Mouse (Mus musculus): Measurements from ENCODE around the gene 2900026A02Rik.

Gene 2900026A02Rik

DNA sequence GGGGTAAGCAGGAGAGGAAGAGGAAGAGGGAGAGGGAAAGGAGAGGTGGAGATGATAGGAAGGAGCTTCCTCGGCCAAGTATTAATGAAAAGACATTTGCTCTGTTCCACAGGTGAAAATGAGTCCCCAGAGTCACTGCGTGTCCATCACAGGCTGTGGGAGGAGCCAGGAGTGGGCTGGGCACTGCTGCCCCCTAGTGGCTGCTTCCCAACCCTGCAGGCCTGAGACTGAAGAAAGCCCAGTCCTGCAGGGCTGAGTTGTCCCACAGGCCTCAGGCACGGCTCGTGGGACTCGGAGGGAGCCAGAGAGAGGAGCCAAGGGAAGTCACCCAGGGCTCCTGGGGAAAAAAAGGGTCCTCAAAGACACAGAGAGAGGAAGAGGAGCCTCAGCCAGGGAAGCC lies 47.7 kb downstream of the 2900026A02Rik start:
- peak; percentile 43 for DNase-seq

DNA sequence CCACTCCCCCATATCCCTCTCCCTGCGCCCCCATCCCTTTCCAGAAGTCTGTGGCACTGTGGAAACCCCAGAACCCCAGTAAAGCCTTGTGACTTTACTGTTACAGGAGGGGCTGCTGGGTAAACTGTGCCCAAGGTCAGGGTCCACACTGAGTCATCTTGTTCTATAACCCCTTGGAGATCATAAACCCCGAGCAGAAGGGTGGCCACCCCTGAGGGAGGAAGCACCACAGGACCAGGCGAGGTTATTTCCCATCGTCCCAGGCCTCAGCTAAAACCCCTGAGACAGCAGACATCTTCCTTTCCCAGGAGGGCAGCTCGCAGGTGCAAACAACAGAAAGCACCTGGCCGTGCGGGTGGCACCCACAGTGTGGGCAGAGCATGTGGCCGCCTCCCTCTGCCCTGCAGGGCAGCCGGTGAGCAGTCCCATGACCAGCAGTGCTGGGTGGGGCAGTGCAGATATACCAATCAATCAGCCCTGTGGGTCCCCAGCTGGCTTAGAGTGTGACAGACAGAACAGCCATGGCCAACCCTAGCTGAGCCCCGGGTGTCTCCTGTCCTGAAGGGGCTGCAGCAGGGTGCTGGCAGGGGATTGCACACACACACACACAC lies 49.0 kb downstream of the 2900026A02Rik start:
- DNase-seq, result no peak

DNA sequence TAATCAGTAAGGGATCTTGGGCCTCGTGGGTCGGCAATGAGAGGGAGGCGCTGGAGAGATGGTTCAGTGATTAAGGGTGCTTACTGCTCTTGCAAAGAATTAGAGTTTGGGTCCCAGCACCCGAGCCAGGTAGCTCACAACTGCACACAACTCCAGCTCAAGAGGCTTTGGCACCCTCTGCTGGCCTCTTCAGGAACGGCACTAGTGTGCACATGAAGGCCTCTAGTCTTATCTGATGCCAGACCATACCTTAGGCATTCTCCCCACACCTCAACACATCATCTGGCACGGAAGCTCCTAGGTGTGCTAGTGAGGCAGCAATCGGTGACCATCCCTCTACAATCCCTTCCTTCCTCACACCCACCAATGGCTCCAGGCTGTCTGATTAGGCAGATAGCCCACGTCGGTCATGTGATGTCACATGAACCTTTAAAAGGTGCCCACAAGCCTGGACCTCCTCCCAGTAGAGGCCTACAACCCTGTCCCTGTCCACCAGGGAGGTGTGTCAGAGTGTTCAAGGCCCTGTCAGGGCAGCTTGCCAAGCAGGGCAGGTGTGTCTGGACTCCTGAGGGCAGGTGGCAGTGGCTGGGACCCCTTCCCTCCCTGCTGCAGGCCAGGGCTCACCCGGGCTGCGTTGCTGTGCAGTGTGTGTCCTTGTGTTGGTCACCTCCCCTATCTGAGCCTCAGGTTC lies 50.8 kb downstream of the 2900026A02Rik start:
- no peak for DNase-seq

DNA sequence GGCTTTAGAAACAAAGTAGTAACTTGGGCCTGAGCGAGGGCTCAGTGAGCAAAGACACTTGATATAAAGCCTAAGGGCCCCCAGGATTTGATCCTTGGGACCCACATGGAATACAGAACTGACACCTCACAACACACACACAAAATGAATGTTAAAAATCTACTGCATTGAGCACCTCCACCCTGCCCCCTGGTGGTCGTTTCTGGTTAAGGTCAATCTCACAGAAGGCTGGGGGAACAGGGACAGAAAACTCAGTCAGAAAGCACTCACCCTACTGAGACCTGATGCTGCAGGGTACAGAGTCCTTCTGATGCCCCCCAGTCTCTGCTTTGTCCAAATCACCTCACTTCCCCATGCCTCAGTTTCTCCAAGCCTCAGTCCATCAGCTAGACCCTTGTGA lies 53.3 kb downstream of the 2900026A02Rik start:
- peak; percentile 23 for DNase-seq

DNA sequence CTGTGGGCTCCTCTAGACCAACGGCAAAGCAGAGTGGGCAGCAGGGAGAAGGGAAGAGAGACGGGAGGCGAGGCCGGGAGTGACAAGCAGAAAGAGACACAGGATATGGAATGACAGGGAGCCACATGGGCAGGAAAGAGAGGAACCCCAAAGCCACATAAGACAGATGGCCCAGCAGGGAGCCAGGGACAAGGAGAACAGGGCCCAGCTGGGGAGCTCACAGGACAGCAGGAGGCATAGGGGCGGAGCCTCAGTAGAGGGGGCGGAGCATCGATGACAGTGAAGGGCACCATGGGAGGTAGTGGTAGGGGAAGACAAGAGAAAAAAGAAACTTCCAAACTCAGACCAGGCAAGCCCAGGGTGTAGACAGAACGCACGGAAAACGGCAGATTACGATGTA lies 55.6 kb downstream of the 2900026A02Rik start:
- DNase-seq, result no peak

DNA sequence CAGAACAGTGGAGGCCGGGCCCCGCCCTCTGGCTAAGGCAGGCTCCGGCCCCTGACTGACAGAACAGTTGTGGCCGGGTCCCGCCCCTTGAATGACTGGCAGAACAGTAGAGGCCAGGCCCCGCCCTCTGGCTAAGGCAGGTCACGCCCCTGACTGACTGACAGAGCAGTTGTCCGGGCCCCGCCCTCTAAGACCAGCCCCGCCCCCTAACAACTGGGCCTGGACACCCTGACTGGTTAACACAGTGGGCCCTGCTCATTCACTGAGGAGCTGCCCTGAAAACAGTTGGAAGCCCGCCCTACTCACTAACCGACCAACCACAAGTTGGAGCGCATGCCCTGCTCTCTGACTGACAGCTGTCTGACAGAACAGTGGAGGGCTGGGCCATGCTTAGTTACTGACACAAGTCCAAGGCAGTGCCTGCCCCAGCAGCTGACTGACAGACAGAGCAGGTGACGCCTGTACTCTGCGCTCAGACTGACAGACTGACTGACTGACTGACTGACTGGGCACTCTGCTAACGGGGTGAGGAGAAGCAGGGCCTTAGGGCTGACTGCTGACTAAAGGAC lies 56.1 kb downstream of the 2900026A02Rik start:
- no peak for DNase-seq

DNA sequence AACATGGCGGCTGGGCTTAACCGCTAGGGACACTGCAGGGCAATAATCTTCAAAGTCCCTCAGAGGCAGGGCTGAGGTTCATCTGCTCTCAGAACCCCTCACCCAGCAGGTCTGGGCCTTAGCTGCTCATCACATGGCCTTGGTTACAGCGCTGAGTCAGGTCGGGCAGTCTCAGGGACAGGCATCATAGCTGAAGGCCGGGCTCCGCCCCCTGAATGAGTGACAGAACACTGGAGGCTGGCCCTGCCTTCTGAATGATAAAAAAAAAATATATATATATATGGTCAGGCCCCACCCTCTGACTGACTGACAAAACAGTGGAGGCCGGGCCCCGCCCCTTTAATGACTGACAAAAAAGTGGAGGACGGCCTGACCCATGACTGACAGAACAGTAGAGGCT lies 56.6 kb downstream of the 2900026A02Rik start:
- no peak for DNase-seq

DNA sequence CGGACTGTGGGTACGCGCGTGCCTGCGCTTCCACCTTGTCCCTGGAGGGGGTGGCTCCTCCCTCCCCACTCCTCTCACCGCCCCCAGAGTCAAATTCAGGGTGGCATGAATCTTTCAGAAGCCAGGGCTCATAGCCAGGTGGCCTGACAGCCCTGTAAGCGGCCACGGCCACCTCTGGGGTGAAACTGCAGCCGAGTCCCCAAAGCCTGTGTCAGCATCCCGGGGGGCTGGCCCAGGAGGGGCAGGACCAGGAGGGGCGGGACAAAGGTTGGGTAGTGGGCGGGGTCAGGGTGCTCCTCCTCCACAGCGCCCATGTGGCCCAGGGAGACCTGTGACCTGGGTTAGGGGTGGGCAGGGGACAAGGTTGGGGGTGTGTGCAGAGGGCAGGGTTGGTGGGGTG lies 57.9 kb downstream of the 2900026A02Rik start:
- no peak for DNase-seq

DNA sequence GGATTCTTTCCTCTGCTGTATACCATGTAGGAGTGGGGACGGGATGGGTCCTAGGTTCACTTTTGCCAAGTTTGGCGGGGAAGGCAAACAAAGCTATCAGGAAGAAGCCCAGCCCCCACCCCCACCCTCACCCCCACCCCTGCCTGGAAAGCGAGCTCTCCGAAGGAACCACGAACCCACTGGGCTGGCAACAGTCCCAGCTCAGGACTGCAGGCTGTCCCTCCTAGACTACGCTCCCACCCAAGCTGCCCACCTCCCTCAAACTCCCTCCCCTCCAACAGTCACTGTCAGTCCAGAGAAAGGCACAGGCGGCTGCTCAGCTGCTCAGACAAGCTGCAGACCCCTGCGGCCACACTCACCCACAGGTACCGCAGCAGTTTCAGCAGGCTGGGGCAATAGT lies 58.3 kb downstream of the 2900026A02Rik start:
- DNase-seq, result no peak

DNA sequence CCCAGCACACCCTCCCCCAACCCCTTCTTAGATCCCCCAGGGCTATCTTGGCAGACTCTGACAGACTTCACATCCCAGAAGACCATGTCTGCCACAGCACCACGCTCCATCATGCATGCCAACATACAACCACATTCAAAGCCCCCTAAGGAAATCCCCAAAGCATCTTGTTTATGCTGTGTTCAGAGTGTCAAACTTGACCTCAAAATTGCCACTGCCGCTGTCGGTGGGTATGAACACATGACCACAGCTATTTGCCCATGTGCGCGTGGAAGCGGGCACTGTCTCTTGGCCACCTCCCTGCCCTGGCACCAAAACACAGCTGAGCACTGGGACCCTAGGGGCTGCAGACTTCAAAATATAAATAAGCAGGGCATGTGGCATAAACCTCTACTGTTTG lies 59.5 kb downstream of the 2900026A02Rik start:
- DNase-seq, result no peak

DNA sequence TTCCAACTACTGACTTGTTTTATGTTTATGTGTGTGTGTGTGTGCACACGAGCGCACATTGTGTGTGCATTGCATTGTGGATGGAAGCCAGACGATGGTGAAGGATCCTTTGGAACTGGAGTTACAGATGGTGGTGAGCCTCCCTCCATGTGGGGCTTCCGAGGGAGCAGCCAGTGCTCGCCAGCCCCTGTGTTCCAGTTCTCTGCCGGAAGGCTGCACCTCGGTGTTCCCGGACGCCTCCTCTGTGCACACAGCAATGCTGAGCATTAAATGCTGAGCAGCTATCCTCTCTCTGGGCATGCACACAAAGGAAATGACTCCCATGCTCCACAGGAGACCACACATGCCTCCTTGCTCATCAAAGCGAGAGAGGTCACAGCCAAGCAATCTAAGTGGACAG lies 60.7 kb downstream of the 2900026A02Rik start:
- DNase-seq, result no peak

DNA sequence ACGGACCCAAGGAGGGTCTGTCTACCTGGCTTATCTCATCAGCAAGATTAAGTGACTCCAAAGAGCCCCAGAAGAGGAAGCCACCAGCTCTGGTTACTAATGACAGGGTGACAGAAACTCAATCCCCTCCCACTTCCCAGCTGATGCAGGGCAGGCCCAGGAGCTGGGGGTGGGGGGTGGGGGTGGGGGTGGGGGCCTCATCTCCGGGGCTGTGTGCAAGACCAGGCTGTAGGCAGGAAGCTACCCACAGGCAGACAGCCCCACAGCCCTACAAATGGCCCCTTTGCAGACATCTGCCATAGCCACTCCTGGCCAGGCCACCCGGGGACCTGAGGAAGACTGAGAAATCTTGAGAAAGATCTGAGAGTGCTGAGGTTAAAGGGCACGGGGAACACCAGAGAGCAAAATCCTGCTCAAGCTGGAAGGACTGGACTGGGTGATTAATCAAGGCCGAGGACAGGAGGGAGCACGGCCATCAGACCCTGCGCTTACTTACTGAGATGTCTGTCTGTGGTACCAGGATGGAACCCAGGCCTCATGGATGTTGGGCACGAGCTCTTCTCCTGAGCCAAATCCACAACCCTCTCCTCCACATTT lies 62.2 kb downstream of the 2900026A02Rik start:
- no peak for DNase-seq

DNA sequence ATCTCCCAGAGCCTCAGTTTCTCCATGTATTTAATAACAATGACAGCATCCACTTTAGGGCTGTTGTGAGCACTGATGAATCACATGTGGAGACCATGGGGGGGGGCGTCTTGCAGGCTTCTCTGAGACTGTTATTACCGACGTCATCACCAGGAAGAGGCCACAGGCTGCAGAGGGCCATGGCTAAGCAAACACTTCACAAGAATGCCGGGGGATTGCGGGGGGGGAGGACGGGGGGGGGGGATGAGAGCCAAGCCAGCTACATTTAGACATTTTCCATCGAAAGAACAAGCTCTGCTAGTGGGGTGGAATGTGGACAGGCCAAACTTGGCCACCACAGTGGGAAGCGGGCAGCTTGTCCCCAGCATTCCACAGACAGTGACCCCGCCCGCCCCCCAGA lies 63.4 kb downstream of the 2900026A02Rik start:
- DNase-seq, result no peak

DNA sequence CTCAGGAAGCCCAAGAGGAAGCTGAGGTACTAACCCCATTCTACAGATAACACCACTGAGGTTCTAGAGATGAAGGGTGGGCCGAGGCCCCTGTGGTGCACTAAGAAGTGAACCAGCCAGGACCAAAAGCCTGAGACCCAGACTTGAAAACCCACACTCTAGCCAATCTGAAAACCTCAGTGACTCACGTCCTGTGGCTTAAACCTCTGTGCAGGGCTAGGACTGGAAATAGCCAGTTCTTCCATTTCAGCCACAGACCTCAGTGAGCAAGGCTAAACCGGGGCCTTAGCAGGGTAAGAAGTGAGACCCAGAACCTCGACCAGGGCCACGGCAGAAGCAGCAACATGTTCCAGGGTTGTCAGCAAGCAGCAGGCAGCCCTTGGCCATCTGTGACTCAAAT lies 64.0 kb downstream of the 2900026A02Rik start:
- DNase-seq, result no peak

DNA sequence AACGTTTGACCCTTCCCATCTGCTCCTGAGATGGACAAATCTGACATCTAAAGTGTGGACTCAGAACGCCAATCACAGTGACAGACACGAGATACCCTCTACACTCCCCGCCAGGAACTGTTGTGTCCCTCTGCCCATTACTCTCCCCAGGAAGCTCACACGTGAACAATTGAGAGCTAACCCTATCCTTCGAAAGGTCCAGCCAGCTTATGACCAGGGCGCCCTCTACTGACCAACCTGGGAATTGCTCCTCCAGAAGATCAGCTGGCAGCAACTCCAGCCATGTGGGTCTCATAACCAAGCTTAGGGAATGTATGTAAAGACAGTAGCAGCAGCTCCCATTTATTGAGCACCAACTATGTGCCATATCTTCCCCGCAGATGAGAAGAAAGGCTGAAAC lies 65.9 kb downstream of the 2900026A02Rik start:
- DNase-seq, result peak; percentile 71

DNA sequence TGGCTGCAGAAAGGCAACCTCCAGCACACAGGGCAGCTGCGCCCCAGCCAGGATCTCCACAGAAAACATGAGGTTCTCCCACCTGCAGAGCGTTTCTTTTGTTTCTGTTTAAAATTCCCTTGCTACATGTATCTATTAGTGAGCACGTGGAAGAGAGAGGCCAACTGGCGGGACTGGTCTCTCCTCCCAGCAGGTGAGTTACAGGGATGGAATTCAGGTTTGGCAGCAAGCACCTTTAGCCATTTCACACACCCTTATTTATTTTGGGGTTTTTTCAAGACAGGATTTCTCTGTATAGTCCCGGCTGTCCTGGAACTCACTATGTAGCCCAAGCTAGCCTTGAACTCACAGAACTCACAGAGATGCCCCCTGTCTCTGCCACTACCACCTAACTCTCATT lies 66.6 kb downstream of the 2900026A02Rik start:
- no peak for DNase-seq

DNA sequence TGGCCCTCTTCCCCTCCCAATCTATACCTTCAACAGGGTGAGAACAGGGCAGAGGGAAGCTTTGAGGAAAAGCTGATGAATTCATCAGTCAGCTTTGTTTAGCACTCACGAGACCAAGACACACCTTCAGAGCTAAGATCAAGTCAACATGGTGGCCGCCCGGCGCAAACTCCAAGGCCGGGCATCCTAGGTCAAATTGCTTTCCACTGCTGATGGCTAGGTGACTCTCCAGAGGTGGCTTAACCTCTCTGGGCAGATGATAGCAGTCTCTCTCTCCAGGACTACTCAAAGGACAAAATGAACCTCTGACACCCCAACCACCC lies 67.6 kb downstream of the 2900026A02Rik start:
- no peak for DNase-seq

DNA sequence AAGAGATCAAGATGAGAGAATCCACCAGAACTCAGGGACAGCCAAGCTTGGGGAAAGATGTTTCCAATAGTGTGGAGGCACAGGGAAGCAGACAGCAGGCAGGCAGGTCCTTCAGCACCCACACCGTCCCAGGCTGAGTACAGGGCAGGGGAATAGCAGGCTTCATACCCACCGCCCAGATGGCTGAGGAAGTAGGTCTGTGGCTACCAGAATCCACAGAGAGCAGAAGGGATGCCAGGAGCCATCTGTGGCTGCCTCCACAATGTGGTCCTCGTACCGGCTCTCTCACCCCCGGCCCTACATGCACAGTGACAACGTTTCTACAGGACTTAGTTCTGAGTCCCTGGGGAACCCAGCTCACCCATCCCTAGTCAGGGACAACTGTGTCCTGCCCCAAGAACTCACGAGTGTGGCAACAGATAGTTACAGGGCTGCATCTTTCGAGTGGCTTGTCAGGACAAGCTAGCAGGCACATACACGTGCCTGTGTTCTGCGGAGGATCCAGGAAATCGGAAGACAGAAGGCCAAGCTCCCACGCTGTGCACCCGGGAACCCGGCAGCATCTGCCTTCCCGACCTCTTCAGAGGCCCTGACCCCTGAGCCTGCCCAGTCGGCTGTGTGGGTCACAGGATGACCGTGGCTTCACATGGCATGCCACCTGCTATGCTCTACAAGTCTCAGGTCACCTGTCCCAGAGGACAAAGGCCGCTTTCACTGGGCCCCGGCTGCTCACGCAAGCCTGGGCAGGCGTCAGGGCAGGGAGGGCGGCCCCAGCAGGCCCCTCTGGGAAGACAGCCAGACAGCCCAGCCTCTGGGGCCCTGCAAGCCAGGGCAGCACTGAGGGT lies 68.2 kb downstream of the 2900026A02Rik start:
- no peak for DNase-seq

DNA sequence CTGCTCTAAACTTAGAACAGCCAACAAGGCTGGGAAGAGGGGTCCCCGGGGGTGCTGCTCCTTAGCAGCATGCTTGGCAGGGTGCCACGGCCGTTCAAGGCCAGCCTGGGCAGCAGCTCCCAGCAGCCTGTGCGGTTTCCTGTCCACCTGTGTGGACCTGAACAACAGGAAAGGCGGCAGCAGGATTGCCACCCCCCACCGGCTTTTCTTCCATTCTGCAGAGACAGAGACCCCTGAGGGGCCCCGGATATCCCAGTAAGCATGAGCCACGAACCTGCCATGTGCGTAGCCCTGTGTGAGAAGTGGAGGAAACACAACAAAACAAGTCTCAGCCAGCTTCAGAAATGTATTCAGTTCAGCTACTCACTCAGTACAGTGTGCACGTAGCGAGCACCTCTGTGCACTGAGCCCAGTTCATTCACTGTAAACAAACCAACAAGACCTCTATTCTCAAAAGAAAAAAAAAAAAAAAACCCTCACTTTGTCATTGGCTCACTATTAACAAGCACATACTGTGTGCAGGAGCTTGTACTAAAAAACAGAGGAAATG lies 69.4 kb downstream of the 2900026A02Rik start:
- DNase-seq, result no peak

DNA sequence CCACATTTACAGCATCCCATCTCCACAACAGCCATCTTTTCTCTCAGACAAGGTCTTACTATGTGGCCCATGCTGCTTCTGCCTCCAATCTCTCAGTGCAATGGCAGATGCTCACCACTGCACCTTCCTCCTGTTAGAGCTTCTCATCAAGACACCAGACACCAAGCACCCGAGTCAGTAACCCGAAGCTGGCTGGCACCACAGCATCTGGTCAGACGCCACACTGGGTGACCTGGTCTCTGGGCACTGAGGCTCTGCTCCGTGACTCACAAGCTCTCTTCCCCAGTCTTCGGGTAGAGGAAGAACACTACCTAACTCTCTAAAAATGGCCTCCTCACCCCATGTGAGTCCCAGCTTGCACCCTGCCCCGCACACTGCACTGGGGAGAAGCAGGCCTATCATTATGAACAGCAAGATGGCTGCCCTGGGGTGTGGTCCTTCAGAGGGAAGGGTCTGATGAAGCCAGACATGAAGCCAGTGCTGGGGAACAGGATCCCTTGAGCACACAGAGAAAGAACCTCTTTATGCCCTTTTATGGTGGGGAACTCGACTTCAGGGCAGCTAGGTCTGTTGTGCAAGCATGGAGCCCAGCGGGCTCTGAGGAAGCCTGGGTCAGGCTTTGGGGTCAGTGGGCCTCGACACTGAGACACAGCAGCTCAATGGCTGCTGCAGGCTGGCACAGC lies 70.0 kb downstream of the 2900026A02Rik start:
- no peak for DNase-seq

DNA sequence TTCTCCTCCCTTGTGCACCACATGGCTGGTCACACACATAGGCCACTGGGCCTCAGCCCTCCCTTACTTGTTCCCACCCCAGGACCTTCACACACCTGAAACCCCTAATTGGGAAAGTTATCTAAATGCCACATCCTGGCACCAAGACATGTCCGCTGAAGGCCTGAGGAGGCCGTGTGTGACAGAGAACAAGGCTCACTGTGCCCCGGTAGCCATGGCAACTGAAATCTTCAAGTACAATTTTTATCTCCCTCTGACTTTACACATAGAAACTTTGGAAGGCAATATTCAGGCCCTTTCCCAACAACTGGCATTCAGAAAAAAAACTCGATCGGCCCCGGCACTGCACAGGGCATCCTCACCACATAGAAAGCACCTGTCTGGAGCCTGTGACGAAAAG lies 72.0 kb downstream of the 2900026A02Rik start:
- no peak for DNase-seq

DNA sequence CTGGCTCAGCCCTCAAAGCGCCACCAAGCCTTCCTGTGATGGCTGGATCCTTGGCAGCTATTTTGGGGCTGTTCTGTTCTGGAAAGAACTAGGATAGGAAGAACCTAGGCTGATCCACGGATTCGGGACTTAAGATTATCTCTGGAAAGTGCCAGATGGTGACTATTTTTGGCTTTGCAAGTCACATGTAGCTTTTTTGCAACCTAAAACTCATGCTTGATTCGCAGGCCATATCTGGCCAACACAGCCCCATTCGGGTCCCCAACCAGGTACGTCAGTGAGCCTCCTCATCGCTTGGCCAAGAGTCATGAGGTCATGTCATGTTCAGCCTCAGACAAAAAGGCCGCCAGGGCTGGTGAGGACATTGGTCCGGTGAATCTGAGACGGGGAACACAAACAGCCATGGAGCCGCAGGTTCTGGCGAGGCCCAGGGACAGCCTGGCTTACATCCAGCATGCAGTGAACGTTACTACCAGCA lies 73.0 kb downstream of the 2900026A02Rik start:
- DNase-seq, result no peak
